Mouse (Mus musculus) heart, adult 2 months (tissue): ENCODE data around the gene Prdm15. TPM values are rescaled to one million over a fixed set of nuclear protein-coding genes. Genes with fewer than 3 reads are reported as not detected.

Experiments used
- DNase-seq, 2 experiments: peaks; one replicate each; pipeline ENCODE4 v3.0.0; 2021
- H3K27ac ChIP-seq: fragments of 200-600 bp; 2 replicates; pipeline ENCODE4 v1.8.1; 2022
- H3K27me3 ChIP-seq: fragments of 200-500 bp; 2 replicates; pipeline ENCODE4 v1.6.1; 2012; ENCODE audit warnings: mild to moderate bottlenecking, low read length, inconsistent platforms, mixed read lengths; ENCODE audit not compliant: control insufficient read depth, insufficient read depth
- H3K36me3 ChIP-seq: fragments of 200-500 bp; 2 replicates; pipeline ENCODE4 v1.6.1; 2012; ENCODE audit warnings: low read length, inconsistent platforms; ENCODE audit not compliant: control insufficient read depth, insufficient read depth
- H3K4me1 ChIP-seq: fragments of 200-500 bp; 2 replicates; pipeline ENCODE4 v1.6.1; 2011; ENCODE audit warnings: low read length; ENCODE audit not compliant: control insufficient read depth, insufficient read depth
- H3K4me3 ChIP-seq: fragments of 200-600 bp; 2 replicates; pipeline ENCODE4 v1.8.1; 2022
- H3K79me2 ChIP-seq: fragments of 200-500 bp; replicated peaks from 2 replicates; pipeline ENCODE4 v1.6.1; 2012; ENCODE audit warnings: mild to moderate bottlenecking, inconsistent platforms, low read length, moderate library complexity, mixed read lengths; ENCODE audit not compliant: control insufficient read depth, insufficient read depth
- H3K9ac ChIP-seq: fragments of 200-500 bp; 2 replicates; pipeline ENCODE4 v1.6.1; 2012; ENCODE audit warnings: low read depth, mild to moderate bottlenecking, control low read depth, inconsistent platforms, low read length, mixed read lengths
- CTCF ChIP-seq: fragments of 200-600 bp; IDR thresholded peaks from 2 replicates; pipeline ENCODE4 v1.8.1; 2022; ENCODE audit warnings: antibody characterized with exemption, mild to moderate bottlenecking, moderate library complexity
- EP300 ChIP-seq: fragments of 200-500 bp; IDR thresholded peaks from 2 replicates; pipeline ENCODE4 v1.6.1; 2011; ENCODE audit warnings: low read depth, low read length, control low read depth; ENCODE audit not compliant: insufficient read depth
- POLR2A ChIP-seq: fragments of 200-500 bp; IDR thresholded peaks from 2 replicates; pipeline ENCODE4 v1.6.1; 2011; ENCODE audit warnings: mild to moderate bottlenecking, low read depth, low read length, control low read depth; ENCODE audit not compliant: insufficient read depth
- WGBS: fragments of 180-500 bp; shearing (Covaris S2); methylation state at CpG from one replicate; pipeline ENCODE4 v1.1.7; 2018; 5-methylcytosine and 5-hydroxymethylcytosine counted together
- intact Hi-C: fragments of 180-260 bp; cut with DNase I; formaldehyde crosslinking; loops from one replicate; pipeline ENCODE4 v1.15.1; 2025
- polyA plus RNA-seq: library from polyadenylated mRNA; depleted of rRNA; stranded (reverse); fragments of >200 nt; gene quantifications from 2 replicates; pipeline ENCODE4 v1.2.3, GENCODE M21; 2012
- total RNA-seq, 2 experiments: library from RNA; stranded (reverse); gene quantifications; 2 replicates each; pipeline ENCODE4 v1.2.3; 2021

The Prdm15 gene
- total and polyA plus RNA-seq, 3 experiments = 4.6 to 6.1 (median 4.8) TPM

- Histone ChIP-seq H3K36me3 (no peaks in the 10 kb centered on the region), H3K9ac (no peak overlapping the region), H3K27ac (no peak overlapping the region), H3K4me3 (no peak overlapping the region), H3K4me1 (no peaks in the 10 kb centered on the region), H3K79me2 (no peaks in the 10 kb centered on the region), H3K27me3 (no peaks in the 10 kb centered on the region)
- WGBS = 93% methylated on average over 1 of the region's 1 CpGs
- DNase-seq = peak; percentile 39 to 60
- intact Hi-C loops = loop anchor here (5.0 kb wide), 2 partner anchors 43 to 72 kb away; no protein-coding TSS in a partner anchor
- TF ChIP-seq CTCF (peak; percentile 80), EP300 (no peak), POLR2A (no peak)
These were observed 27.5 kb upstream of the Prdm15 start for GRCm38 (mm10) chr16:97879134-97879533.

- H3K4me1 ChIP-seq = peaks cover 2% of the 10 kb centered on the region
- no peaks in the 10 kb centered on the region for H3K79me2 ChIP-seq
- no peaks in the 10 kb centered on the region for H3K27me3 ChIP-seq
- 89% methylated on average over 3 of the region's 3 CpGs for WGBS
- no peak for TF ChIP-seq CTCF
- no peak for TF ChIP-seq EP300
- TF ChIP-seq POLR2A = no peak
- H3K4me3 ChIP-seq = no peak overlapping the region
- DNase-seq = no peak
- H3K27ac ChIP-seq = no peak overlapping the region
- H3K36me3 ChIP-seq = peaks cover 5% of the 10 kb centered on the region
- intact Hi-C loops = loop anchor here (5.0 kb wide), 2 partner anchors 45 to 70 kb away; no protein-coding TSS in a partner anchor
- H3K9ac ChIP-seq = no peak overlapping the region
These were observed 25.9 kb upstream of the Prdm15 start for GRCm38 (mm10) chr16:97877502-97877901.

GRCm38 (mm10) chr16:97875101-97875500 is 23.5 kb upstream of the Prdm15 start:
- no peak for TF ChIP-seq EP300
- no peak for TF ChIP-seq POLR2A
- no peak for TF ChIP-seq CTCF
- Histone ChIP-seq H3K4me3 (no peak overlapping the region), H3K79me2 (no peaks in the 10 kb centered on the region), H3K9ac (no peak overlapping the region), H3K36me3 (peaks cover 9% of the 10 kb centered on the region), H3K27me3 (no peaks in the 10 kb centered on the region), H3K27ac (no peak overlapping the region), H3K4me1 (peaks cover 2% of the 10 kb centered on the region)
- 90% methylated on average over 4 of the region's 4 CpGs for WGBS
- intact Hi-C loops = loop anchor here (5.0 kb wide), 2 partner anchors 47 to 68 kb away; no protein-coding TSS in a partner anchor
- DNase-seq = no peak

GRCm38 (mm10) chr16:97874376-97874775 is 22.7 kb upstream of the Prdm15 start:
- H3K27ac ChIP-seq = no peak overlapping the region
- peaks cover 9% of the 10 kb centered on the region for H3K36me3 ChIP-seq
- DNase-seq = no peak
- WGBS = 53% methylated on average over 1 of the region's 1 CpGs
- intact Hi-C loops = no loop called here
- TF ChIP-seq POLR2A (no peak), EP300 (no peak)
- H3K27me3 ChIP-seq = no peaks in the 10 kb centered on the region
- no peaks in the 10 kb centered on the region for H3K79me2 ChIP-seq
- H3K4me3 ChIP-seq = no peak overlapping the region
- no peak overlapping the region for H3K9ac ChIP-seq
- peaks cover 2% of the 10 kb centered on the region for H3K4me1 ChIP-seq

- intact Hi-C loops = no loop called here
- no peaks in the 10 kb centered on the region for H3K79me2 ChIP-seq
- H3K27me3 ChIP-seq = no peaks in the 10 kb centered on the region
- peaks cover 2% of the 10 kb centered on the region for H3K4me1 ChIP-seq
- TF ChIP-seq POLR2A (no peak), CTCF (no peak), EP300 (no peak)
- no peak for DNase-seq
- H3K4me3 ChIP-seq = no peak overlapping the region
- H3K27ac ChIP-seq = peak overlapping the region; percentile 12; the same call in 1 of the 2 replicates
- peaks cover 9% of the 10 kb centered on the region for H3K36me3 ChIP-seq
- 57% methylated on average over 5 of the region's 5 CpGs for WGBS
- no peak overlapping the region for H3K9ac ChIP-seq
These were observed 21.0 kb upstream of the Prdm15 start for GRCm38 (mm10) chr16:97872657-97873056.

GRCm38 (mm10) chr16:97869193-97870102 is 17.8 kb upstream of the Prdm15 start:
- Histone ChIP-seq H3K4me1 (peaks cover 2% of the 10 kb centered on the region), H3K27me3 (no peaks in the 10 kb centered on the region), H3K9ac (no peak overlapping the region), H3K79me2 (no peaks in the 10 kb centered on the region), H3K27ac (no peak overlapping the region), H3K4me3 (no peak overlapping the region), H3K36me3 (peaks cover 10% of the 10 kb centered on the region)
- DNase-seq = no peak
- WGBS = 77% methylated on average over 6 of the region's 6 CpGs
- intact Hi-C loops = no loop called here
- TF ChIP-seq CTCF = no peak
- no peak for TF ChIP-seq POLR2A
- no peak for TF ChIP-seq EP300
